Mouse (Mus musculus) olfactory bulb, adult 2 months (tissue): ENCODE results near the gene Prkcd.

Experiments
- CTCF ChIP-seq: fragments of 200-500 bp; IDR thresholded peaks from 2 replicates; pipeline ENCODE4 v1.5.1; 2012; ENCODE audit warnings: low read depth, mild to moderate bottlenecking, low read length, moderate library complexity; ENCODE audit not compliant: insufficient read depth
- POLR2A ChIP-seq: fragments of 200-500 bp; IDR thresholded peaks from 2 replicates; pipeline ENCODE4 v1.6.1; 2012; ENCODE audit warnings: mild to moderate bottlenecking, low read depth, low read length, moderate library complexity; ENCODE audit not compliant: insufficient read depth

DNA sequence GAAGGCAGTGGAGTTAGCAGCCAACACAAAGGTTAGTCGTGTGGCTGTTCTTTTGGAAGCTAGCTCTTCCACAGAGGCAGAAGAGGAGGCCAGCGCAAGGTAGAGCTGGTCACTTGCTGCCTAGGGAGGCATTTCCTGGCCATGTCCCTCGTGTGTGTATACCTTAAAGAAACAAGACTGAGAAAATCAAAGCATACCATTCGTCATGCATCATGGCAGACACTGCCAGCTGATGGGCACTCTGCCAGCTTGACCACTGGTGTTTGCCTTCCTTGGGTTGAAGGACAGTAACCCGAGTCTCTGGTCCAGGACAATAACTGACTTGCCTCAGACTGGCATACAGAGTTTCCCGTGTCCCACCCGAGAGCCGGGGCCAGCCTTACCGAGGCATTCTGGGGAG is 55.7 kb downstream of the Prkcd start:
- TF ChIP-seq CTCF (no peak), POLR2A (no peak)
